Mouse (Mus musculus): ENCODE measurements at regions not wholly inside any gene's neighbourhood (a gene's known extent, or its start where the extent isn't known, plus 50 kb on each side); places are given as distances from the start of the nearest gene placed in this dataset.

DNA sequence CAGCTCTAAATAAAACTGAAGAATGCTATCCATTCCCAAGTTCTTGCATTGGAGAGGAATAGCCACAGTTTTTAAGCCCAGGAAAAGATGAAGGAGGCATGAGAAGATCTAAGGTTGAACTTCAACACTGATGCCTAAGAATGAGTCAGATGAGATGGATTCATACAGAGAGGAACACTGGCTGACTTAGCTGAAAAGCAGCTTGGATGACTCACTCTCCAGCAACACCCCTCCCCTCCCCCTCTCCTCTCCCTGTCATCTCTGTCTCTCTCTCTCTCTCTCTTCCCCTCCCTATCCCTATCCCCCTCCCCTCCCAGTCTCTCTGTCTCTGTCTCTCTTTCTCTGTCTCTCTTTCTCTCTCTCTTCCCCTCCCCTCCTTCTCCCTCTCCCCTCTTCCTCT is 186.4 kb upstream of the Id4 start:
- DNase-seq (ENCODE audit: low spot score): no peak
- Histone ChIP-seq H3K4me3 (no peak overlapping the region), H3K36me3 (no peaks in the 10 kb centered on the region), H3K27me3 (ENCODE audit: insufficient read depth, poor library complexity, severe bottlenecking) (no peaks in the 10 kb centered on the region), H3K9me3 (no peaks in the 10 kb centered on the region), H3K4me1 (peaks cover 6% of the 10 kb centered on the region; the same call in 1 of the 2 replicates), H3K27ac (no peak overlapping the region)

DNA sequence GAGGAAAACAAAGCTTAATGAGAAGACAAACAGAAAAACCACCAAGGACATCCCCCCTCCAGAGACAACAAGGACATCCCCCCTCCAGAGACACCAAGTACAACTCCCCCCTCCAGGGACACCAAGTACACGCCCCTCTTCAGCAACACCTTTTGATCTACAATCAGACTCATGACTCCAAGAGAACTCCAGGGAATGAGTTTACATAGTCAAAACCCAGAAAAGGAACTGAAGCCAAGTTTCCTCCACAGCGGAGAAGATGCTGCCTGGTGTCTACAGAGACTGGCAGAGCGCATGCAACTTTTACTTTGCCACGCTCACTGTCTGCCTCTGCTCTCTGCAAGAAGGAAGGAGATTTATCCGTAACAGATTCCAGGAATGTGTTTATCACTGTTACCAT is 185.7 kb upstream of the Id4 start:
- H3K4me3 ChIP-seq: no peak overlapping the region
- no peak for DNase-seq (ENCODE audit: low spot score)
- H3K27me3 ChIP-seq (ENCODE audit: insufficient read depth, poor library complexity, severe bottlenecking): no peaks in the 10 kb centered on the region
- no peaks in the 10 kb centered on the region for H3K9me3 ChIP-seq
- no peaks in the 10 kb centered on the region for H3K36me3 ChIP-seq
- no peak overlapping the region for H3K27ac ChIP-seq
- WGBS: 62% methylated on average over 5 of the region's 5 CpGs
- H3K4me1 ChIP-seq: peaks cover 6% of the 10 kb centered on the region; the same call in 1 of the 2 replicates

DNA sequence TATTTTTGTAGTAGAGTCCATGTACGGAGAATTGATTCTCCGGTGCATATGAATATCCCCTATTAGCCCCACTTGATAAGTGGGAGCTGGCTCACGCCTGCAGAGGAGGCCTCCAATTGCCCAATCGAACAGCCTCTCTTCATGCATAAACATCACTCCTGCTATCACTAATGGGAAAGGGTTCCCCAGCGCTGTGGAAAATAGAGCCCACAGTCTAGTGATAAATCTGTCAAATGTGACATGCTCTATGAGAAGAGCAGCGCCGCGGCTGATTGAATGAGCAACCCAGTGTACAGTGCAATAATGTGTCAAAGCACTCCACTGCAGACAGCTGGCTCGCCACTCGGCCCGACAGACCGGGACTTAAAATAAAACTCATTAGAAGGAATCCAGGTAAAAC is 182.8 kb upstream of the Id4 start:
- 52% methylated on average over 12 of the region's 12 CpGs for WGBS
- no peak for DNase-seq (ENCODE audit: low spot score)
- Histone ChIP-seq H3K27me3 (ENCODE audit: insufficient read depth, poor library complexity, severe bottlenecking) (no peaks in the 10 kb centered on the region), H3K36me3 (no peaks in the 10 kb centered on the region), H3K4me3 (no peak overlapping the region), H3K9me3 (no peaks in the 10 kb centered on the region), H3K27ac (no peak overlapping the region), H3K4me1 (peaks cover 6% of the 10 kb centered on the region; the same call in 1 of the 2 replicates)

DNA sequence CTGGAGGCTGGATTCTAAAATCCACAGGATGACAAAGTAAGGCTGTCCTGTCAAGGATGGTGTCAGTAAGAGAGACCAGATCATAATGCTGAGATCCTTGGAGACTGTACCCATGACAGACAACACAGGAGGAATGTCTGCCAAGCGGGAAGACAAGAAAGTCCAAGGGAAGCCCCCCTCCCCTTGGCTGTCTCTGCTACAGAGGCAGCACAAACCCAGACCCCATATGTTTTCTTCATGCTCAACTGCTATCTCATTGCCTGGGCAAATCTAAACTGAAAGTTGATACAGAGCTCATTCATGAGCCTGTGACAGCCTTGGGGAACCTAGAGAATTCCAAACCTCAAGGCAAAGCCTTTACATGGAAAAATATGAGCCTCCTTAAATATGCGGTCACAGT is 177.7 kb upstream of the Id4 start:
- H3K9me3 ChIP-seq: no peaks in the 10 kb centered on the region
- no peak for DNase-seq (ENCODE audit: low spot score)
- WGBS: 66% methylated on average over 2 of the region's 2 CpGs
- no peaks in the 10 kb centered on the region for H3K36me3 ChIP-seq
- no peak overlapping the region for H3K27ac ChIP-seq
- H3K4me1 ChIP-seq: 0 out of 2 replicates have a peak, but pooled peaks cover 3% of the 10 kb centered on the region
- H3K27me3 ChIP-seq (ENCODE audit: insufficient read depth, poor library complexity, severe bottlenecking): no peaks in the 10 kb centered on the region
- H3K4me3 ChIP-seq: no peak overlapping the region

DNA sequence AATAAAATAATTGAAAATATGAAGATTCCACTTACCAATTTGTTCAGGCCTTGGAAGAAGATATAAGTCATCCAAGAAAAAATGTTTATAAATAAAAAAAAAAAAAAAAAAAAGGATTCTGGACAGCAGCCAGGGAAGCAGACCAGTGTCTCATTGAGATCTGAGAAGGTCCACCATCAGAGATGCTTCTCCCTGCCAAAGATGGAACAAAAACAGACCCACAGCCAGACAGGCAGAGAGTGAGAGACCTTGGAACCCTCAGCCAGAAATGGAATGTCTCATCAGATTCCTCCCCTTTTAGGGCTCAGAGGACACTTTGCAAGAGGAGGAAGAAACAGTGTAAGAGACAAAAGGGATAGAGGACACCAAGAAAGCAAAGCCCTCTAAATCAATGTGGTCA is 177.2 kb upstream of the Id4 start:
- H3K27ac ChIP-seq: no peak overlapping the region
- no peak for DNase-seq (ENCODE audit: low spot score)
- H3K4me1 ChIP-seq: no peaks in the 10 kb centered on the region
- H3K4me3 ChIP-seq: no peak overlapping the region
- H3K36me3 ChIP-seq: no peaks in the 10 kb centered on the region
- no peaks in the 10 kb centered on the region for H3K27me3 ChIP-seq (ENCODE audit: insufficient read depth, poor library complexity, severe bottlenecking)
- no peaks in the 10 kb centered on the region for H3K9me3 ChIP-seq

DNA sequence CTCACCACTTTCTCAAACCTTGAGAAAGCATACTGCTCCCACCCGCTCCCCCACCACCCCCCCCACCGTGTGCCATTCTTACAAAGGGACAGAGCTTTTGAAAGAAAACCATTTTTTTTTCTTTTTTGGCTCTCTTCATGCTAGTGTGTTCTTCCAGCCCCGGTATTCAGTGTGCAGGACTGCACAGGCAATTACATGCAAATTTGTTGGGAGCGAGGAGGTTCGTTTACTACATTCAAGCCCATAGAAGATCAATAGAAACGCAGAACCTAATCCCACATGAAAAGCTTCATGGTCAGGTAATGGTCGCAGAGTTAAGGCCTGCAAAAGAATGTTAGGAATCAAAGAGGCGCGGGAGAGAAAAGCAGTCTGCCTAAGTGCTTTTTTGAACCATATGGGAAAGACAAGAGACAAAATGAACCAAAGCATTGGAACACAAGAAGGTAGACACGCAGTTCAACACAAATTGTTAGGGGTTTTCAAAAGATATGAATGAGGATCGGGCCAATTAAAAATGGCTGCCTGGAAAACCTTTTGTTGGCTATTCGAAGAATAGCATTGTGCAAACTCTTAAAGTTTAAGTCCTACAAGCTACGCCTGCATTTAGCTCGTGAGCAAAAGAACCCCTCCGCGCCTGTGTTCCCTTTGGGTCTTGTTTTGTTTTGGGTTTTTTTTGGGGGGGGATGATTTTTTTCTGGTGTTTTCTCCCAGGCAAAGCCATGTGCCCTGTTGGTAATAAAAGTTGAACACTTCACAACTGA is 166.6 kb upstream of the Id4 start:
- WGBS: 81% methylated on average over 16 of the region's 16 CpGs
- no peak overlapping the region for H3K27ac ChIP-seq
- 0 out of 2 replicates have a peak, but pooled peaks cover 5% of the 10 kb centered on the region for H3K27me3 ChIP-seq (ENCODE audit: insufficient read depth, poor library complexity, severe bottlenecking)
- H3K4me1 ChIP-seq: no peaks in the 10 kb centered on the region
- no peak overlapping the region for H3K4me3 ChIP-seq
- H3K9me3 ChIP-seq: no peaks in the 10 kb centered on the region
- no peak for DNase-seq (ENCODE audit: low spot score)
- H3K36me3 ChIP-seq: no peaks in the 10 kb centered on the region

DNA sequence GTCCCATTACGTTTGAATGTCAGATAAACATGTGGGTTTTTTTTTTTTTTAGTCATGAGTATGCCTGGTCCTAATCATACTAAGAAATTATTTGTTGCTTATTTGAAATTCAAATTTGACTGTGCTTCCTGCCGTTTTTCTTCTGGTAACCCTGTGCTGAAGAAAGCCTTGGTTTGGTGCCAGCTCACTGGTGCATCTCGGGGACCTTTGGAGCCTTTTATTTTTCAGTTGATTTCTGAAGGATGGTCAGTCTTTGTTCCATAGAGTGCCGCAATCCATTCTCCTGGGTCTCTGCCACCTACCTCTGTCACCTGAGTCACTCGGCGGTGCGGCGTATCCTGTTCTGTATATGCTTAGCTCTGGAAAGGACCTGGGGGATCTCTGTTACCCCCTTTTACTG is 158.9 kb upstream of the Id4 start:
- Histone ChIP-seq H3K4me3 (no peak overlapping the region), H3K27me3 (ENCODE audit: insufficient read depth, poor library complexity, severe bottlenecking) (0 out of 2 replicates have a peak, but pooled peaks cover 5% of the 10 kb centered on the region), H3K9me3 (no peaks in the 10 kb centered on the region), H3K27ac (no peak overlapping the region), H3K4me1 (no peaks in the 10 kb centered on the region), H3K36me3 (no peaks in the 10 kb centered on the region)
- no peak for DNase-seq (ENCODE audit: low spot score)
- WGBS: 79% methylated on average over 8 of the region's 8 CpGs

DNA sequence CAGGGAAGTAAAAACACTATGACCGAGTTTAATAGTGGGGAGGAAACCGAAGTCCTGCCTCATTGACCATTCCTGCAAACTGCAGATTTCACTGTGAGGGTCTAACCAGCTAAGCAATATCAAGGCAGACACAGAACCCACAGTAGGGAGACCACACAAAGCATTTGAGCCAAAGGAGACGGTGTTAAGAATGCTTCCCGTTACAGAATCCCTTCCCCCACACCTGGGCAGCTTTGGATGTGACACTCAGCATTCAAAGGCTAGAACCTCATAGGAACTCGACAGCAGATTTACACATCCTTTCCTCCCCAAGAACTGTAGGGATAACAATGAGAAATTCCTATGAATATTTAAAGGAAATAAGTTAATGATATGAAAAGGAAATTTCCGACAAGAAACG is 158.5 kb upstream of the Id4 start:
- H3K9me3 ChIP-seq: no peaks in the 10 kb centered on the region
- no peak overlapping the region for H3K27ac ChIP-seq
- 0 out of 2 replicates have a peak, but pooled peaks cover 5% of the 10 kb centered on the region for H3K27me3 ChIP-seq (ENCODE audit: insufficient read depth, poor library complexity, severe bottlenecking)
- DNase-seq (ENCODE audit: low spot score): no peak
- no peaks in the 10 kb centered on the region for H3K4me1 ChIP-seq
- no peaks in the 10 kb centered on the region for H3K36me3 ChIP-seq
- WGBS: 56% methylated on average over 7 of the region's 7 CpGs
- H3K4me3 ChIP-seq: no peak overlapping the region

DNA sequence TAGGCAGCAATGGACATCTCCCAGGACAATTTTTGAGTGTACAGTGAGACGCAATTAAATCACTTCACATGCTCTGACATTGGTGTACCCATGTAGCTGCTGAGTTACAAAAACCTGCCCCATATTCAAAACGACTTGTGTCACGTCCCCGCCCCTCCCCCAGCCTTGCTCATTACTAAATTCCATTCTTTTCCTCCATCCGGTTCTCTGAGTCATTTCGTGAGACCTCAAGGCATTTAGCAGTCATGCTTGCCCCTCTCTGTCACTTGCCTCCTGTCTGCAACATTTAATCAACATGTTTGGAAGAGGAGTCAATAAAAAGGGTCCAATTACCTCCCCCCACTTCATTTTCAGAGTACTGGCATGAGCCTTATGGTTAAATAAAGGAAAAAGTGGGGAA is 156.3 kb upstream of the Id4 start:
- no peak overlapping the region for H3K27ac ChIP-seq
- no peaks in the 10 kb centered on the region for H3K4me1 ChIP-seq
- H3K36me3 ChIP-seq: no peaks in the 10 kb centered on the region
- H3K4me3 ChIP-seq: no peak overlapping the region
- 54% methylated on average over 6 of the region's 6 CpGs for WGBS
- DNase-seq (ENCODE audit: low spot score): no peak
- H3K27me3 ChIP-seq (ENCODE audit: insufficient read depth, poor library complexity, severe bottlenecking): no peaks in the 10 kb centered on the region
- no peaks in the 10 kb centered on the region for H3K9me3 ChIP-seq

DNA sequence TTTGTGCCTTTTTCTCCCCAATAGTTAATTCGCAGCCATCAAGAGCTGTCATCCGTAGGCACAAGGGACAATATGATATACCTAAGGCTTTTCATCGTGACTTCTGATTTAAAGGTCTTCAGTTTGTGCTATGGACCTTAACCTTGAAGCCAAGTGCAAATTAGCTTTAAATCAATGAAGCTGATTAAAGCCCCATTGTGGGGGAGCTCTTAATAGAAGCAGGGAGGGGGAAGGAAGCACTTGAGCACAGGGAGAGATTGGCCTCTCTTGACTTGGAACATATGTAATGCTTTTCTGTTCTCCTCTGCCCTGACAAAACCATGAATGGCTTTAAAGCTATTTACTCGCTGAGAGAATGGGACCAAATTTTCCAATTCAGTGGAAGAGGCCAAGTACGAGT is 154.1 kb upstream of the Id4 start:
- Histone ChIP-seq H3K4me1 (no peaks in the 10 kb centered on the region), H3K9me3 (no peaks in the 10 kb centered on the region), H3K4me3 (no peak overlapping the region), H3K36me3 (no peaks in the 10 kb centered on the region), H3K27ac (no peak overlapping the region), H3K27me3 (ENCODE audit: insufficient read depth, poor library complexity, severe bottlenecking) (no peaks in the 10 kb centered on the region)
- 83% methylated on average over 5 of the region's 5 CpGs for WGBS
- no peak for DNase-seq (ENCODE audit: low spot score)

DNA sequence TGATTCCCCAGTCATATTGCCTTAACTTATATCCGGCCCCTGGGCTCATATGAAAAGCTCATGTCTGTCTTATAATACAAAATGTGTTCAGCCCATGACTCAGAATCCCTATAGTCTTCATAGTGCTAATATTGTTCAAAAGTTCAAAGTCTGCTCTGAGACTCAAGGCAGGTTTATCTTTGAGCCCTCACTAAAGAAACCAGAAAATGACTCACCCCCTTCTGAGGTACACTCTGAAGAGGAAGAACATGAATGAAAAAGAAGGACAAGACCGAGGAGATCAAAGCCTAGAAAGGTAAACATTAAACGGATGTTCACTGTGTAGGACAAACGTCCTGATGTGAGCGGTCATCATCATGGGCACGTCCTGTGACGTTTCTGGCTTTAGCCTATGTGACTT is 145.1 kb upstream of the Id4 start:
- Histone ChIP-seq H3K9me3 (no peaks in the 10 kb centered on the region), H3K36me3 (no peaks in the 10 kb centered on the region), H3K4me1 (no peaks in the 10 kb centered on the region; the same call in 1 of the 2 replicates), H3K4me3 (no peak overlapping the region), H3K27ac (no peak overlapping the region), H3K27me3 (ENCODE audit: insufficient read depth, poor library complexity, severe bottlenecking) (no peaks in the 10 kb centered on the region)
- 82% methylated on average over 7 of the region's 7 CpGs for WGBS
- DNase-seq (ENCODE audit: low spot score): no peak

DNA sequence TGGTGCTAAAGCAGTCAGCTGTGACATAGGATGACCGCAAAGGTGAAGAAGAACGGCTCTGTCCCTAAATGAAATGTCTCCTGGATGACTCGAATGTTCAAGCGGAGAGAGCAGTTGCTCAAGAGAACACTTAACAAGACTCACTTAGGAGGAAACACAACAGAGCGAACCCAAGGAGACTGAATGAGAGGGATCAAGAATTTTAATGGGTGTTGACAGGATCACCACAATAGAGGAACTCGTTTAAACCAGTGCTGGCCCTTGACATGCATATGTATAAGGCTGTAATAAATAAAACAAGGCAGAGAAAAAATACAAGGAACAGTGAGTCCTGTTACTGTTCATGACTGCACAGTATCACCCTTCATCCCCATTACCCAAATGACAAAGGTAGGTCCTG is 134.4 kb upstream of the Id4 start:
- Histone ChIP-seq H3K27me3 (ENCODE audit: insufficient read depth, poor library complexity, severe bottlenecking) (no peaks in the 10 kb centered on the region), H3K4me1 (peaks cover 6% of the 10 kb centered on the region; the same call in 1 of the 2 replicates), H3K4me3 (no peak overlapping the region), H3K36me3 (no peaks in the 10 kb centered on the region), H3K27ac (no peak overlapping the region), H3K9me3 (no peaks in the 10 kb centered on the region)
- 77% methylated on average over 6 of the region's 6 CpGs for WGBS
- DNase-seq (ENCODE audit: low spot score): no peak

DNA sequence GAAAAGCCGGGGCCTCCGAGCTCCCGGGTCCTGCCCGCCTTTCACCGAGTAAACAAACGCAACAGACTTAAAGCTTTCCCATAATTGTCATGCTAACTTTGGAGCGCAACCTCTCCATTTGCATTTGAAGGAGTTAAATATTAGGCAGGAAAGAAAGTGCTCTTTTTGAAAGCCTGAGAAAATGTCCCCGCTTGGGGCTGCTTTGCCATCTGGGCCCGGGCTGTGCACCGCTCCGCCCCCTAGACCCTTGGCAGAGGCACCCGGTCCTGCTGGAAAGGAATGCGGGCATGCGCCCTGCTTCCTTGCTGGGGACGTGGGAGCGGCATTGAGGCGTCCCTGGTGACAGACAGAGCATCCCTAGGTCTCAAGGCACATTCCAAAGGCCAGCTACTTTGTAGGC is 130.3 kb upstream of the Id4 start:
- Histone ChIP-seq H3K9me3 (no peaks in the 10 kb centered on the region), H3K27ac (peak overlapping the region; percentile 64; the same call in 1 of the 2 replicates), H3K36me3 (no peaks in the 10 kb centered on the region), H3K27me3 (ENCODE audit: insufficient read depth, poor library complexity, severe bottlenecking) (no peaks in the 10 kb centered on the region), H3K4me3 (peak overlapping the region; percentile 50), H3K4me1 (peaks cover 6% of the 10 kb centered on the region; the same call in 1 of the 2 replicates)
- DNase-seq (ENCODE audit: low spot score): peak; percentile 80
- WGBS: under 1% methylated on average over 17 of the region's 17 CpGs

DNA sequence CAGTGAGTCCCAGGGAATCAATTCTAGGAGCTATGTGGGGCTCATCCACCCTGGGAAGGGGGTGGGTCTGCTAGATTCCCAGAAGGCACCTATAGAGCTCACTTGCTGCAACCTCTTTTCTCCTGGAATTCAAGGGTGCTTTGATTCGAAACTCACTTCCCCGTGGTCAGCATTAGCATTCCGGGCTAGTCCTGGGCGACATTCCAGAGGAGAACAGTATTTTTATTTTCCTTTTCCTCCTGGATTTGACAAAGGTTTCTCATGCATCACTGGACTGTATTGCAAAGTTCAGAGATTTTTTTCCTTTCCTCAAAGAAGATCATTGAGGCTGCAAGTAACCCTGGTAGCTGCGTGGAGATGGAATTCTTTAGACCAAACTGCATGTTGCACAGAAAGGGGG is 129.3 kb upstream of the Id4 start:
- peaks cover 6% of the 10 kb centered on the region; the same call in 1 of the 2 replicates for H3K4me1 ChIP-seq
- no peaks in the 10 kb centered on the region for H3K36me3 ChIP-seq
- no peak for DNase-seq (ENCODE audit: low spot score)
- 23% methylated on average over 5 of the region's 5 CpGs for WGBS
- H3K27me3 ChIP-seq (ENCODE audit: insufficient read depth, poor library complexity, severe bottlenecking): no peaks in the 10 kb centered on the region
- no peak overlapping the region for H3K4me3 ChIP-seq
- no peak overlapping the region for H3K27ac ChIP-seq
- H3K9me3 ChIP-seq: no peaks in the 10 kb centered on the region
